Mouse (Mus musculus) embryonic facial prominence, embryonic 12.5 days (tissue): Measurements from ENCODE around the gene Gdf7. TPM values are rescaled to one million over a fixed set of nuclear protein-coding genes. Genes with fewer than 3 reads are reported as not detected.

Source experiments
- ATAC-seq: fragments of 200-750 bp; cut with Nextera tagmentation; 2 replicates; pipeline ENCODE4 v1.8.0; 2017; ENCODE audit not compliant: insufficient number of reproducible peaks, insufficient read depth, low FRiP score, low TSS enrichment
- H3K27ac ChIP-seq: fragments of 300-500 bp; sonication (generic); 2 replicates; pipeline ENCODE4 v1.5.1; 2016; ENCODE audit warnings: mild to moderate bottlenecking
- H3K27me3 ChIP-seq: fragments of 300-500 bp; sonication (generic); 2 replicates; pipeline ENCODE4 v1.6.1; 2016; ENCODE audit warnings: mild to moderate bottlenecking, moderate library complexity
- H3K36me3 ChIP-seq: fragments of 300-500 bp; sonication (generic); 2 replicates; pipeline ENCODE4 v1.6.1; 2016; ENCODE audit warnings: mild to moderate bottlenecking
- H3K4me1 ChIP-seq: fragments of 300-500 bp; sonication (generic); 2 replicates; pipeline ENCODE4 v1.6.1; 2016
- H3K4me2 ChIP-seq: fragments of 300-500 bp; sonication (generic); replicated peaks from 2 replicates; pipeline ENCODE4 v1.6.1; 2016; ENCODE audit warnings: mild to moderate bottlenecking, moderate library complexity
- H3K4me3 ChIP-seq: fragments of 300-500 bp; sonication (generic); 2 replicates; pipeline ENCODE4 v1.5.1; 2016; ENCODE audit warnings: mild to moderate bottlenecking
- H3K9ac ChIP-seq: fragments of 300-500 bp; sonication (generic); 2 replicates; pipeline ENCODE4 v1.6.1; 2016; ENCODE audit warnings: mild to moderate bottlenecking, moderate library complexity
- H3K9me3 ChIP-seq: fragments of 300-500 bp; sonication (generic); 2 replicates; pipeline ENCODE4 v1.6.1; 2016; ENCODE audit warnings: mild to moderate bottlenecking, moderate library complexity
- WGBS: fragments of 180-500 bp; shearing (Covaris S2); methylation state at CpG from one replicate; pipeline ENCODE4 v1.1.7; 2016; 5-methylcytosine and 5-hydroxymethylcytosine counted together
- polyA plus RNA-seq: library from polyadenylated mRNA; unstranded; fragments of >200 nt; fragmentation: Nextera tagmentation; extraction: Ambion mirVana; gene quantifications from 2 replicates; pipeline ENCODE4 v1.2.1, GENCODE M21; 2016

Gene Gdf7
- polyA plus RNA-seq, 1 experiment from 2014 or later, result 2.5 TPM

DNA sequence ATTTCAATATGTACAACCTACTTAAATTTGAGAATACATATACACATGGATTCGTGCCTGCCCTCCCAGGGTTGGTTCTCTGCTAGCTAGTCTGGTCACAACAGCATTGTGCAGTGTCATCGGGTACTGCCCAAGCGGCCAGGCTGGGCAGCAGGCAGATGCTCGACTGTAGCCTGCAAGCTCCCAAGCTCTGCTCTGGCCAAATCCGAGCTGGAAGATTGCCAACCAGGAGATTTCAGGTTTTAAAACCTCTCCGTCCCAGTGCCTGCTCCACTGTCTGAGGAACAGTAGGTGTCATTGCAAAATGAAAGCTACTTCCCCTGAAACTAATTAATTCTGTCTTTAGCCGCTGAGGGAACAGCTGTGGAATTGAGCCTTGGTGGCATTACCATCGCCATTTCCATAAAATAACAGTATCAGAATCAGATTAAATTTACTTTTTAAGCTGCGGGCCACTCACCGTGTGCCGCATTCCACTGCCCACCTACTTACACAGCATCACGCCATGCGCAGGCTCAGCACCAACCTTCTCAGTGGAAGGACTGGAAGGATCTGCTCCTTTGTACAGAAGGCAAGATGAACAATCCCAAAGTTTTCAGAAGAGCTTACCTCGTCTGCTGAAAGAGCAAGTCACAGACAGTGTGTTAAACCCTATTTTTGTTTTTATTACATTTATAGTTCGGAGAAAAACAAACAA lies 10.4 kb downstream of the Gdf7 start:
- Histone ChIP-seq H3K9ac (no peak overlapping the region), H3K4me2 (no peak overlapping the region), H3K27me3 (peaks cover 20% of the 10 kb centered on the region), H3K4me3 (no peak overlapping the region), H3K27ac (no peak overlapping the region), H3K9me3 (no peaks in the 10 kb centered on the region), H3K36me3 (peaks cover 3% of the 10 kb centered on the region; the same call in 1 of the 2 replicates), H3K4me1 (0 out of 2 replicates have a peak, but pooled peaks cover 2% of the 10 kb centered on the region)
- ATAC-seq, result no peak
- WGBS, result 69% methylated on average over 15 of the region's 15 CpGs

DNA sequence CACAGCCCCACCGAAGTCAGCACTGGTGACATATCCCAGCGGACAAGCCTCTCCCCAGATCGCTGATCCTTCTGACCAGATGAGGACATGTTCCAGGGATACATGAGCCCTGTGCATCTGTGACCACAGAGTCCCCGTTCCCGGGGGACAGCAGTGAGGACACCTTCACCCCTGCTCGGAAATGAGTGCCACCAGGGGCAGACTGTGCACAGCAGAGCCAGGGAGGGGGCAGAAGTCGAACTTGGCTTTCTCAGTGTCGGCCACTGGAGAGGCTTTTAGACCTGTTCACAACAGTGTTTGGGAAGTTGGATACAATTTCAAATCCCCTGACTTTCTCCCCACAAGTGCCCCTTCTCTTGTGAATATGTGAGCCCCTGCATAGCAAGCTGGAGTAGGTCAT lies 12.3 kb downstream of the Gdf7 start:
- peaks cover 6% of the 10 kb centered on the region for H3K27me3 ChIP-seq
- no peaks in the 10 kb centered on the region for H3K9me3 ChIP-seq
- ATAC-seq, result no peak
- no peak overlapping the region for H3K27ac ChIP-seq
- H3K4me3 ChIP-seq, result no peak overlapping the region
- H3K4me2 ChIP-seq, result no peak overlapping the region
- no peak overlapping the region for H3K9ac ChIP-seq
- peaks cover 4% of the 10 kb centered on the region; the same call in 1 of the 2 replicates for H3K36me3 ChIP-seq
- 87% methylated on average over 8 of the region's 8 CpGs for WGBS
- H3K4me1 ChIP-seq, result 0 out of 2 replicates have a peak, but pooled peaks cover 2% of the 10 kb centered on the region

DNA sequence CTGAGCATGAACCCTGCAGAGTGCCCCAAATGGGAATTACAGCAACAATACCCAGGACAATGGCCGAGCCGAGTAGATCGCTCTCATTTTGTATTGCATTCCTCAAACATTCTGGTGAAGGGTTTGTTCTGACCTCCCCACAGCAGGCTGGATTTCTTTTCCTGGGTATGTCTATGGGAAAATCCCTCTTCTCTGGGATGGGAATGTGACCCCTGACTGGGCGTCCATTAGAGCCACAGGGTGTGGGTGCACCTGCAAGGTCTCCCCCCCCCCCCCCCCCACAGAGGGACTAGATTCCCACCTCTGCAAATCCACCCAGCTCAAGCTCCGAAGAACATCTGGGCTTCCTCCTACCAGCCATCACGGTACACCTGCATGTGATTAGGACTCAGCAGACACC lies 12.7 kb downstream of the Gdf7 start:
- H3K9ac ChIP-seq, result no peak overlapping the region
- no peak for ATAC-seq
- H3K36me3 ChIP-seq, result peaks cover 6% of the 10 kb centered on the region; the same call in 1 of the 2 replicates
- no peaks in the 10 kb centered on the region for H3K9me3 ChIP-seq
- WGBS, result 70% methylated on average over 6 of the region's 6 CpGs
- H3K27me3 ChIP-seq, result 0 out of 2 replicates have a peak, but pooled peaks cover 3% of the 10 kb centered on the region
- 0 out of 2 replicates have a peak, but pooled peaks cover 2% of the 10 kb centered on the region for H3K4me1 ChIP-seq
- no peak overlapping the region for H3K4me3 ChIP-seq
- H3K27ac ChIP-seq, result no peak overlapping the region
- no peak overlapping the region for H3K4me2 ChIP-seq

DNA sequence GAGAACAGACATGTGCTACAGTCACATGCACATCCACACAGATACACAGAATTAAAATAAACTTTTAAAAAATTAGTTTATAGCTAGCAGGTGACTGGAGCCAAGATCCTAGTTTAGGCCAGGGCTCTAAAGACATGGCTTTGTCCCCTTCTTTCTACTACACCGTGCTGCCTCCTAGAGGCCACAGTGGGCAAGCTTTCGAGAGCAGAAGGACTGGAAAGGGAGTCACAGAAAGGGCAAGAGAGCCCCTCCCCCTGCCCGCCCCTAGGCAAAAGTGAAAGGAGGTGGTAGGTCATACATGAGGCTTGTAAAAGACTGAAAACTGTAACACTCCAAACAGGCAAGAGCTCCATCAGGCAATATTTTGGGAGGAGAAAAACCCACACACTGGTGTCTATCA lies 13.8 kb downstream of the Gdf7 start:
- Histone ChIP-seq H3K9me3 (no peaks in the 10 kb centered on the region), H3K4me2 (no peak overlapping the region), H3K4me1 (0 out of 2 replicates have a peak, but pooled peaks cover 2% of the 10 kb centered on the region), H3K9ac (no peak overlapping the region), H3K27me3 (no peaks in the 10 kb centered on the region), H3K4me3 (no peak overlapping the region), H3K36me3 (peaks cover 14% of the 10 kb centered on the region), H3K27ac (no peak overlapping the region)
- 64% methylated on average over 3 of the region's 3 CpGs for WGBS
- ATAC-seq, result no peak

DNA sequence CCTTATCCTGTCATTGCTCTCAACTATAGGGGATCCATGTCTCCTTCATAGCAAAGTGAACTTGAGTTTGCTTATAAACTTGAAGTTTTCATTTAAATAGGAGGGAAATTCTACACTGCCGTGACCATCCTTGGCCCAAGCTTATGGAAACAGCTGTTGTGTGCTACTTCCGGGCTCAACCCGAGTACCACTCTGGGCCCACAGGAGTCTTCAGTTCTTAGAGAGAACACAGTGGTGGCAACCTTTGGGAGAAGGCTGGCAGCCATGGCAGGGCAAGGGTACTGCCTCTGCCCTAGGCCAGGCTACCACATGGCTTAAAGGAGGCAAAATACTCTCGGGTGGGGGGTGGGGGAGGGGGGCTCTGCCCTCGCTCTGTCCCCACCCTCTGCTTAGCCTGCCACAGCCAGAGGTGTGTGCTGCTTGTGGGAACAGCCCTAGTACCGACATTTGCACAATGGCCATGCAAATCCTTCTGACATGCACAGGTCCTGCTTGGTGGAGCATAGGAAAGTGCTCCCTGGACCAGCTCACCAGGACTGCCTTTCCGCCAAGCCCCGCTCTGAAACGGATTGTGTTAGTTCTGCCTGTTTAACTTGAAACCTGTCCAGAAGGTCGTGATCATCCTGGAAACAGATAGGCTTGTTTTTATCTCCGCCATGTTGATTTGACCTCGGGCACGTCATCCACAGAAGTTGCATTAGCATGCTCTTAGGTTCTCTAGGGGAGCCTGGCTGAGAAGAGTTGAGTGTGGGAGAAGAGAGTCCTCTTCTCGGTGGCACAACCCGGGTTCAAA lies 20.3 kb downstream of the Gdf7 start:
- 78% methylated on average over 15 of the region's 15 CpGs for WGBS
- 0 out of 2 replicates have a peak, but pooled peaks have one; percentile 30 for ATAC-seq
- Histone ChIP-seq H3K27me3 (no peaks in the 10 kb centered on the region), H3K9me3 (no peaks in the 10 kb centered on the region), H3K4me1 (no peaks in the 10 kb centered on the region), H3K9ac (no peak overlapping the region), H3K4me2 (no peak overlapping the region), H3K4me3 (no peak overlapping the region), H3K36me3 (peaks cover 11% of the 10 kb centered on the region), H3K27ac (no peak overlapping the region)

DNA sequence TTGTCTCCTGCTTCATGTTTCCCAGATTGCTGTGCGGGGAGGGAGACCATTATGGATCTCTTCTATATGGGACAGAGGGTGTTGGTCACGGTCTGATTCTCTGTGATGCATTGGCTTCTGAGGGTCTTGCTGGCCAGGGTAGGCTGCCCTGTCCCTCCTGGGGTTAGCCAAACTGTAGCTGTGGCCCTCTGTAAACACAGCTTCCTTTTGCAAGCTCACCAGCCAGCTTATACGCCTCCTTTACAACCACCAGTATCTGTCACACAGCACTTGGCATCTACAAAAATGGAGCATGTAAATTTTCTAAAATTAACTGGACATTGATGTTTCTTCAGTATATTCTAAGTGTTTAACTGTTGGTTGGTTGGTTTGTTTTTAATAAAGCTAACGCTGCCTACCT lies 26.3 kb downstream of the Gdf7 start:
- H3K36me3 ChIP-seq, result no peaks in the 10 kb centered on the region
- H3K9me3 ChIP-seq, result no peaks in the 10 kb centered on the region
- no peak overlapping the region for H3K4me2 ChIP-seq

DNA sequence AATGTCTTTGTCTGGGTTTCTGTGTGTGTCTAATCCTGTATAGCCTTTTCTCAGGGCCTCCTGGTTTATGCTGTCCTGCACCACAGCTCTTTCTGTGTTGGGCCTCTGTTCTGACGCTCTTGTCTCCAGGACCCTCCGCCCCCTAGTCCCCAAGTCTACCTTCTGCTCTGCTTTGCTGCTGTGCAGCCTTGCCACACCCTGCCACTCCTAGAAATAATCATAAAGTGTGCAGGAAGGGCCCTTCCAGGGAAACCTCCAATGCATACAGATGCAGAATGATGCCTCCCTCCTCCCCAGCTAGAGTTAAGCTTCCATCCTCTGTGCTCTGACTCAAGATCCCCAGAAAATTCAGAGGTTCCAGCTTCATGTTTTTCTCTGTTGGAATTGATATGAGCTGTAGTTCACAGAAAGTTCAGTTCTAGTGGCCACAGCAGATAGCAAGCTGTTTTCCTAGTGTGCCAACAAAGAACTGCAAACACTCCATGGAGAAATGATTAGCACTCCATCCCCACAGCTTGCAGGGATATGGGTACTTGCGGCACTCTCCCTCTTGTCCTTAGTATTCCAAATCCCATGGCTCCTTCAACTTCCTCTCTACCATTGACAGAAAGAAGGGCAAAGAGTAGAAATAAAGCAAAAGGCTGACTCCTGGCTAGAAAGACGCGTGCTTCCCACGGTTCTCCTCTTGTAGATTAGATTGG lies 28.1 kb downstream of the Gdf7 start:
- H3K9me3 ChIP-seq, result no peaks in the 10 kb centered on the region
- 91% methylated on average over 6 of the region's 6 CpGs for WGBS
- no peaks in the 10 kb centered on the region for H3K27me3 ChIP-seq
- H3K4me3 ChIP-seq, result no peak overlapping the region
- H3K27ac ChIP-seq, result no peak overlapping the region
- no peaks in the 10 kb centered on the region for H3K36me3 ChIP-seq
- no peak for ATAC-seq
- H3K4me2 ChIP-seq, result no peak overlapping the region
- H3K4me1 ChIP-seq, result no peaks in the 10 kb centered on the region
- no peak overlapping the region for H3K9ac ChIP-seq

More for the DNA sequence above, 26.3 kb downstream of the Gdf7 start:
- 92% methylated on average over 4 of the region's 4 CpGs for WGBS
- ATAC-seq, result no peak
- Histone ChIP-seq H3K27ac (no peak overlapping the region), H3K4me1 (no peaks in the 10 kb centered on the region), H3K4me3 (no peak overlapping the region), H3K27me3 (no peaks in the 10 kb centered on the region), H3K9ac (no peak overlapping the region)

DNA sequence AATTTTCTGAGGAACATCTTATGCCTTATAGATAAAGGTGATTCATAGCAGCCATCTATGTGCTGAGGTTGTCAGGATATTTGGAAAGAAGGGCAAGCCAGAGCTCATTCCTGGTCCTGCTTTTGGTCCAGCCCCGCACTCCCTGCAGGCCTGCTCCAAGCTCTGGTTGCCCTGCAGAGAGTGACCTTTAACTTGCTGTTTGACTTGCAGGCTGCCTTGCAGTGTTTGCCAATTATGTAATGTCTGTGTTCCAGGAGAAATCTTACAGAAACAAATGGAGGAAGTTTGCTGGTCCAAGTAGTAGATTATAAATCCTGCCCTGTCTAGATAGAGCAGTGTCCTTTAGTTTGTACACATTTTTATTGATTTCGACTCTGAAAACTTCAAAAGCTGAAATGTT lies 30.3 kb downstream of the Gdf7 start:
- Histone ChIP-seq H3K9me3 (no peaks in the 10 kb centered on the region), H3K4me1 (no peaks in the 10 kb centered on the region), H3K4me3 (no peak overlapping the region), H3K36me3 (no peaks in the 10 kb centered on the region), H3K27ac (no peak overlapping the region), H3K4me2 (no peak overlapping the region), H3K27me3 (no peaks in the 10 kb centered on the region), H3K9ac (no peak overlapping the region)
- 90% methylated on average over 2 of the region's 2 CpGs for WGBS
- no peak for ATAC-seq

DNA sequence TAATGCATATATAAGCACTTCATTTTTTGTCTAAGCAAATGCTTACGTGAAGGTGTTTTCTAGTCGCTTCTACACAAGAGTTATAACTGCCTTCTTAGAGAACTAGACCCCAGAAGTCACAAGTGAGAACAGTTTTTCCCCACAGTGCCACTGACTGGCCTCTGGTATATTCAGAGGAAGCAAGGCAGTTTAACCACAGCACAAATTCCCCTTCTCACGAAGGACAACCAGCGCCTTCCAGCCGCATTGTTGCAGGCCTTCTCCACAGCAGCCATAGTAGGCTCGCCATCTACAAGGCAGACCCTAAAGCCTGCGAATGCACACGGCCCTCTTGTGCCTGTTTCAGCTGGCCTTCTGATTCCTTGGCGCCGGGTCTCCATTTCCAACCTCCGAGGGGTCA lies 32.1 kb downstream of the Gdf7 start:
- WGBS, result 90% methylated on average over 11 of the region's 11 CpGs
- Histone ChIP-seq H3K4me2 (no peak overlapping the region), H3K27ac (no peak overlapping the region), H3K9me3 (no peaks in the 10 kb centered on the region), H3K4me1 (no peaks in the 10 kb centered on the region), H3K4me3 (no peak overlapping the region), H3K9ac (no peak overlapping the region), H3K36me3 (no peaks in the 10 kb centered on the region), H3K27me3 (no peaks in the 10 kb centered on the region)
- no peak for ATAC-seq

DNA sequence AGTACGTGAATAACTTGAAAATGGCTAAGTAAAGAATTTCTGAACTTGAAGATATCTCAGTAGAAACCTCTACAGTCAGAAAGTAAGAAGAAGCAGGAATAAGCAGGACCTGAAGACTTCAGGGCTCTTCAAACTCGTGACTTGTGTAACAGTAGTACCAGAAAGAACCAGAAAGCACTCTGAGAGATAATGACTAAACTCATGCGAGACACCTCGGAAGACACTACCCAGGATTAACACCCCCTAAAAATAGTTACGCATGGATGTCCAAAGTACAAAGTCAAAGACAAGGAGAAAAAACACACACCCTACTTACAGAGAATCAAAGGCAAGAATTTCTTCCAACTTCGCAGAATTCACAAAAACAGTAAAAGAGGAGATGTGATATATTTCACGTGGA lies 35.4 kb downstream of the Gdf7 start:
- H3K27me3 ChIP-seq, result no peaks in the 10 kb centered on the region
- H3K4me1 ChIP-seq, result 0 out of 2 replicates have a peak, but pooled peaks cover 3% of the 10 kb centered on the region
- no peak overlapping the region for H3K27ac ChIP-seq
- no peak overlapping the region for H3K4me2 ChIP-seq
- no peaks in the 10 kb centered on the region for H3K36me3 ChIP-seq
- no peak for ATAC-seq
- WGBS, result 88% methylated on average over 7 of the region's 7 CpGs
- no peak overlapping the region for H3K4me3 ChIP-seq
- no peak overlapping the region for H3K9ac ChIP-seq
- no peaks in the 10 kb centered on the region for H3K9me3 ChIP-seq

DNA sequence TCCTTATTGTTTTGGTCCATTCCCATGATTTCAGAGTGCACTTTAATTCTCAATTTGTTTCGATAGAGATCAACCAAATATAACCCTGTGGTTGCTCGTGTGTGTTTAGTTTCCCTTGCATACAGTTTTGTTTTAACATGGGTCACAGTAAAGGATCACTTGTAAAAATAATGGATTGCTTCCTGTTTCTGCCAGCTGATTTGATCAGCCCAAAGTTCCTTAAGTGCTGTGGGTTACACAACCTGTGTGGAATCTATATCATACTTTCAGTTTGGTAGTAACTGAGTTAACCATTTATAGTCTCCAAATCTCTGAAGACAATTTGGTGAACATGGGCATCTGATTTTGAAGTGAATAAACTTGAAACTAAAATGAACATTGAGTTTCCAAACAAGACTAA lies 41.5 kb downstream of the Gdf7 start:
- 0 out of 2 replicates have a peak, but pooled peaks cover 4% of the 10 kb centered on the region for H3K36me3 ChIP-seq
- 0 out of 2 replicates have a peak, but pooled peaks cover 3% of the 10 kb centered on the region for H3K4me1 ChIP-seq

More for the DNA sequence above, 41.5 kb downstream of the Gdf7 start:
- H3K27me3 ChIP-seq, result no peaks in the 10 kb centered on the region
- no peak overlapping the region for H3K4me3 ChIP-seq
- 59% methylated on average over 2 of the region's 2 CpGs for WGBS
- no peak for ATAC-seq
- no peak overlapping the region for H3K27ac ChIP-seq
- no peak overlapping the region for H3K9ac ChIP-seq
- H3K9me3 ChIP-seq, result no peaks in the 10 kb centered on the region
- no peak overlapping the region for H3K4me2 ChIP-seq
